Mouse (Mus musculus): ENCODE data around the gene Psmg4. TPM values are rescaled to one million over a fixed set of nuclear protein-coding genes. Genes with fewer than 3 reads are reported as not detected.
A peak's percentile ranks its signal among the peaks of the same experiment; 100 is the strongest.

The Psmg4 gene
- polyA plus RNA-seq, 1 experiment from 2014 or later, result 117 TPM

DNA sequence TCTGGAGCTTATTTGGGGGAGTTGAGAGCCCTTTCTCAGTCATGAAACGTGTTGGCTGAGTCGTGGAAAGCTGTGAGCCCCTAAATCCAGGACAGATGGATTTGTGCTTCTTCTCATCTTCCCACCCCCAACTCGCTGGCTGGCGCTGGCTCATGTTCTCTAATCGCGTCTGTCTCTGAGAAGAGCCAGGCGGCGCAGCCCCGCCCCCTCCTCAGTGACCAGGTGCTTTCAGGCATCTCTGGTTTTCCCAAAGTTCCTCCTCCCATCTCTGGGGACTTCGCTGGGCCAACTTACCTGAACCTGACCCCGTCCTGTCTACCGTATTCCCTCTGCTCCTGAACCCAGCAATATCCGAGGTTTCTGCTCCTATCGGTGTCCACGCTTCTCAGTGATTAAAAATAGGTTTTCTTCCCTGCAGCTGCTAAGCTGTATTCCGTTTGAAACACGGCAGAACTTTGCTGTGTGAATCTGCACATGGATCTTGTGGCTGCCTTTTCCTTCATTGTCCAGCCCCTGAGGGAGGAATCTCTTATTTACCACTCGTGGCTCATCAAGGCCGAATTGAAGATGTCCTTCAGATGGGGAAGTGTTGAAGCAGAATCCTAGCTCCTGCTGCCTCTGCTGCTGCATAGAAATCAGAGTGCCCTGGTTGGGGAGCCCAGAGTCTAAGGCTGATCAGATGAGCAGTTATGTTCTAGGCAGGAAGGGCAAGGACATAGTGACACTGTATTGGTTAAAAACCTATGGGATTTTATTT lies 12.3 kb upstream of the Psmg4 start:
- TF ChIP-seq CTCF (IDR thresholded peaks at IDR 0.05; ENCODE audit: low read depth), result no peak
- no peak for ATAC-seq (replicated peaks; ENCODE audit: low FRiP score, low read depth)
- Histone ChIP-seq H3K4me3 (replicated peaks; ENCODE audit: low read depth, low read length) (no peak overlapping the region), H3K9me3 (replicated peaks; ENCODE audit: low read length) (no peaks in the 10 kb centered on the region), H3K9ac (ENCODE audit: low read depth, low read length) (no peak overlapping the region), H3K27me3 (ENCODE audit: insufficient read depth, low read length) (no peaks in the 10 kb centered on the region), H3K36me3 (ENCODE audit: insufficient read depth, low read length) (no peaks in the 10 kb centered on the region), H3K27ac (no peak overlapping the region), H3K4me1 (replicated peaks; ENCODE audit: insufficient read depth, low read length) (no peaks in the 10 kb centered on the region), H3K4me2 (ENCODE audit: low read length) (peak overlapping the region; percentile 29)
- 18% methylated on average over 19 of the region's 19 CpGs for WGBS
- no peak for DNase-seq (ENCODE audit: low spot score)

DNA sequence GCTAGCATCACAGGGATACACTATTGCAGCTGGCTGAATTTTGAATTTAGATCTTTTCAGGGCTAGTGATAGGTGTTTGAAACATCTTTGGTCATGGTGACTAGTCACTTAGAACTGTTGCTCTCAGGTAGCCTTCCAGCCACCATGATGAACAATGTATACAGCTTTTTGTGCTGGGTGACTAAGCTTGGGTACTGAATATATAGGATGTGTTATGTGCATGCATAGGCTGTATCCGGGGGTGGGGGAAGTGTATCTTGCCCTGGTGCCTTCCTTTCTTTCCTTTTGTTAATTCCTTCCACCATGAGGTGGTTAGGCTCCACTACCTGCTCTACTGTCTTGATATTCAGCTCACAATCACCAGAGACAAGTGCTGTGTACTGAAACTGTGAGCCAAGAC lies 11.3 kb upstream of the Psmg4 start:
- no peak for TF ChIP-seq CTCF (IDR thresholded peaks at IDR 0.05; ENCODE audit: low read depth)
- Histone ChIP-seq H3K4me2 (ENCODE audit: low read length) (no peak overlapping the region), H3K4me1 (replicated peaks; ENCODE audit: insufficient read depth, low read length) (no peaks in the 10 kb centered on the region), H3K9ac (ENCODE audit: low read depth, low read length) (no peak overlapping the region), H3K4me3 (replicated peaks; ENCODE audit: low read depth, low read length) (no peak overlapping the region), H3K9me3 (replicated peaks; ENCODE audit: low read length) (no peaks in the 10 kb centered on the region), H3K27me3 (ENCODE audit: insufficient read depth, low read length) (no peaks in the 10 kb centered on the region), H3K36me3 (ENCODE audit: insufficient read depth, low read length) (no peaks in the 10 kb centered on the region), H3K27ac (no peak overlapping the region)
- no peak for DNase-seq (ENCODE audit: low spot score)
- ATAC-seq (replicated peaks; ENCODE audit: low FRiP score, low read depth), result no peak
- 87% methylated on average over 1 of the region's 1 CpGs for WGBS

GRCm38 (mm10) chr13:34152695-34153094 lies 10.1 kb upstream of the Psmg4 start:
- WGBS, result 63% methylated on average over 7 of the region's 7 CpGs
- TF ChIP-seq CTCF (IDR thresholded peaks at IDR 0.05; ENCODE audit: low read depth), result no peak
- no peak for ATAC-seq (replicated peaks; ENCODE audit: low FRiP score, low read depth)

DNA sequence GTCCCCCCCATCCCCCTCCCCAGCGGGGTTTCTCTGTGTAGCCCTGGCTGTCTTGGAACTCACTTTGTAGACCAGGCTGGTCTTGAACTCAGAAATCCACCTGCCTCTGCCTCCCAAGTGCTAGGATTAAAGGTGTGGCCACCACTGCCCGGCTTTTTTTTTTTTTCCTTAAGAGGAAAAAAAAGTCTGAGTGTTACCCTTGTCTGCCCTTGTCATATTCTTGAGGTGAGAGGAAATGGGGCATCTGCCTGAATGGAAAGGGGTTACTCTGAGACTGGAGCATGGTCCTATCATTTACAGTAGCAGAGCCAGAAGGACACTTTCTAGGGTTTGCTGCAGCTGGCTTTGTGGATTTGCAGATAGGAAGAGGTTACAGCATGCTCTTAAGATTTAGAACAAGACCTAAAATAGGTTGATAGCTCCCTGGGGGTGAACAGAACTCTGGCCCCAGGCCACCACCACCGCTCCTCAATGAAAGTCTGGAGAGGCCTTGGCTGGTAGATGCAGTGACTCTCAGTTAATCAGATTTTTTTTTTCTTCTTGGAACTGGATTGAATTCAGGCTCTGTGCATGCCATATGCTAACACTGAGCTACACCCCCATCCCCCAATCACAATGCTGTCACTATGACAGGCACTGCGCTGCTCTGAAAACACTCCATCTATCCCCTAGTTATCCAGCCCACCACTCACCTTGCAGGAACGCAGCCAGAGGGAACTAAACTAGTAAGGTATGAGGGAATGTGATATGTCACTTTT lies 9.3 kb upstream of the Psmg4 start:
- H3K36me3 ChIP-seq (ENCODE audit: insufficient read depth, low read length), result no peaks in the 10 kb centered on the region
- DNase-seq (ENCODE audit: low spot score) (no peak), ATAC-seq (replicated peaks; ENCODE audit: low FRiP score, low read depth) (no peak)
- H3K9ac ChIP-seq (ENCODE audit: low read depth, low read length), result no peak overlapping the region
- no peaks in the 10 kb centered on the region for H3K27me3 ChIP-seq (ENCODE audit: insufficient read depth, low read length)
- H3K4me2 ChIP-seq (ENCODE audit: low read length), result no peak overlapping the region
- WGBS, result 82% methylated on average over 4 of the region's 5 CpGs
- no peaks in the 10 kb centered on the region for H3K4me1 ChIP-seq (replicated peaks; ENCODE audit: insufficient read depth, low read length)
- H3K9me3 ChIP-seq (replicated peaks; ENCODE audit: low read length), result no peaks in the 10 kb centered on the region
- 0 out of 2 replicates have a peak overlapping the region, but pooled peaks have one; percentile 57 for H3K27ac ChIP-seq
- no peak overlapping the region for H3K4me3 ChIP-seq (replicated peaks; ENCODE audit: low read depth, low read length)
- TF ChIP-seq CTCF (IDR thresholded peaks at IDR 0.05; ENCODE audit: low read depth), result no peak

More at GRCm38 (mm10) chr13:34152695-34153094, 10.1 kb upstream of the Psmg4 start:
- Histone ChIP-seq H3K4me1 (replicated peaks; ENCODE audit: insufficient read depth, low read length) (no peaks in the 10 kb centered on the region), H3K4me3 (replicated peaks; ENCODE audit: low read depth, low read length) (no peak overlapping the region), H3K27me3 (ENCODE audit: insufficient read depth, low read length) (no peaks in the 10 kb centered on the region), H3K4me2 (ENCODE audit: low read length) (no peak overlapping the region), H3K9me3 (replicated peaks; ENCODE audit: low read length) (no peaks in the 10 kb centered on the region), H3K36me3 (ENCODE audit: insufficient read depth, low read length) (no peaks in the 10 kb centered on the region), H3K27ac (peak overlapping the region; percentile 57; the same call in 1 of the 2 replicates), H3K9ac (ENCODE audit: low read depth, low read length) (no peak overlapping the region)
- no peak for DNase-seq (ENCODE audit: low spot score)

DNA sequence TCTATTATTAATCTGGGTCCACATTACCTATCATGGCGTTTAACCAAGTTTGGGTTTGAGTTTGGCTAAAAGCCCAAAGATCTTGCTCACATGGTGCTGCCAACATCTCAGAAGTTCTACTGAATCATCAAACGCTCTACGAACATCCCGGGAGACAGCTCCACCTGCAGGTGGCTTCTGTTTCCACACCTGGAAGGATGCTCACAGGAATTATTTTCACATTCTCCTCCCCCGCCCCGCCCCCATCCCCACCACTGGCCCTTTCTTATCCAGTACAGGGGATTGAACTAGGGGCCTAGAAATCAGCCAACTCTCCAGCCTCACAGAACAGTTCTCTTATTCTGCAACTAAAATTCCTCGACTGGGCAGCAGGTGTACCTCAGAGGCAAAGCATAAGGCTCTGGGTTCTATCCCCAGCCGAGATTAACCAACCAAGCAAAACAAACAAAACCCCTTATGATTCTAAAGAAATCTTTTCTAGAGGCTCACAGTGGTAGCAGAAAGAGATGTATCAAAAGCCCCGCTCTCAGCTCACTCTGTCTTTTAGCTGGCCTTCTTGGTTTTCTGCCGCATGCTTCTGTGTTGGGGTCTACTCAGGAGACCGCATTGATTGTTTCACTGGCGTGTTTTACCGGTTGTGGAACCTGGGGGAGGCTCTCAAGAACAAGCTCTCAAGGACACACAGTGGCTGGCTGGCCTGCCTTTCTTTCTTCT lies 8.4 kb upstream of the Psmg4 start:
- peak; percentile 59; the same call in 1 of the 2 replicates for ATAC-seq (replicated peaks; ENCODE audit: low FRiP score, low read depth)
- Histone ChIP-seq H3K9me3 (replicated peaks; ENCODE audit: low read length) (no peaks in the 10 kb centered on the region), H3K27ac (0 out of 2 replicates have a peak overlapping the region, but pooled peaks have one; percentile 36), H3K27me3 (ENCODE audit: insufficient read depth, low read length) (no peaks in the 10 kb centered on the region), H3K4me2 (ENCODE audit: low read length) (peak overlapping the region; percentile 46), H3K4me3 (replicated peaks; ENCODE audit: low read depth, low read length) (peak overlapping the region; percentile 19; the same call in 1 of the 2 replicates), H3K9ac (ENCODE audit: low read depth, low read length) (0 out of 2 replicates have a peak overlapping the region, but pooled peaks have one; percentile 31), H3K4me1 (replicated peaks; ENCODE audit: insufficient read depth, low read length) (no peaks in the 10 kb centered on the region), H3K36me3 (ENCODE audit: insufficient read depth, low read length) (no peaks in the 10 kb centered on the region)
- WGBS, result 42% methylated on average over 13 of the region's 13 CpGs
- peak; percentile 81 for DNase-seq (ENCODE audit: low spot score)
- TF ChIP-seq CTCF (IDR thresholded peaks at IDR 0.05; ENCODE audit: low read depth), result peak; percentile 74

DNA sequence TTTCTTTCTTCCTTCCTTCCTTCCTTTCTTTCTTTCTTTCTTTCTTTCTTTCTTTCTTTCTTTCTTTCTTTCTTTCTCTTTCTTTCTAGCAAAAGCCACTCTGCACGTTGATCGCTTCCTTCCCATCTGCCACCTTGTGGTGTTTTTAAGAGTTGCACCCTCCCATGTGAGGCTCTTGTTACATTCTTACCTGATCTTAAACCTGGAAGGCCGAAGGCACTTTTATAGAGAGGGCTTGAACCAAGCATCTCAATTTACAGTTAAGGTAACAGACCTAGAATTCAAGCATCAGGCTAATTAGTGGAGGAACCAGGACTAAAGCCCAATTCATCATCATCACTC lies 7.9 kb upstream of the Psmg4 start:
- peak overlapping the region; percentile 19; the same call in 1 of the 2 replicates for H3K4me3 ChIP-seq (replicated peaks; ENCODE audit: low read depth, low read length)
- ATAC-seq (replicated peaks; ENCODE audit: low FRiP score, low read depth), result no peak

More for the DNA sequence above, 7.9 kb upstream of the Psmg4 start:
- peak; percentile 82 for TF ChIP-seq CTCF (IDR thresholded peaks at IDR 0.05; ENCODE audit: low read depth)
- H3K9me3 ChIP-seq (replicated peaks; ENCODE audit: low read length), result no peaks in the 10 kb centered on the region
- 0 out of 2 replicates have a peak overlapping the region, but pooled peaks have one; percentile 31 for H3K9ac ChIP-seq (ENCODE audit: low read depth, low read length)
- H3K27me3 ChIP-seq (ENCODE audit: insufficient read depth, low read length), result no peaks in the 10 kb centered on the region
- no peaks in the 10 kb centered on the region for H3K4me1 ChIP-seq (replicated peaks; ENCODE audit: insufficient read depth, low read length)
- WGBS, result 21% methylated on average over 3 of the region's 3 CpGs
- peak; percentile 75 for DNase-seq (ENCODE audit: low spot score)
- H3K36me3 ChIP-seq (ENCODE audit: insufficient read depth, low read length), result no peaks in the 10 kb centered on the region
- 0 out of 2 replicates have a peak overlapping the region, but pooled peaks have one; percentile 36 for H3K27ac ChIP-seq
- H3K4me2 ChIP-seq (ENCODE audit: low read length), result peak overlapping the region; percentile 46
